Mouse (Mus musculus) kidney, postnatal 14 days (tissue): ENCODE data around the gene Emilin2.

Experiments
- DNase-seq: peaks from one replicate; pipeline ENCODE4 v3.0.0; 2022; ENCODE audit warnings: mixed read lengths

Emilin2 gene

DNA sequence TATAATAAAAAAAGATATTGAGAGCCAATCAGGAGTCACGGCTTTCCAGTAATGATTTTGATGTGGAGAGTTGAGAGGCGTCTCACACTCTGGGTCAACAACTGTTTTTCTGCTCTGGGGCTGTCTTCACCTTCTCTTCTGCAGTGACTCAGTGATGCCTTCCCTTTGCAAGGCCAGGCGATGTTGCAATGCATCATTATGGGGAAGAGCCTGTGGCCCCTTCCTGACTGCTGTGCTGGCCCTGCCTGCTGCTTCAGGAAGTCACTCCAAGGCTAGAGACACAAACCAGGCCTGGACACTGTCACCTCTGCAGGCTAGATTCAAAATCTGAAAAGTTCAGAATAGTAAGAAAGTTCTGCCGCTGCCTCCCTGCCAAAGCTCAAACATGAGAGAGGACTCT is 11.9 kb downstream of the Emilin2 start:
- DNase-seq = no peak

DNA sequence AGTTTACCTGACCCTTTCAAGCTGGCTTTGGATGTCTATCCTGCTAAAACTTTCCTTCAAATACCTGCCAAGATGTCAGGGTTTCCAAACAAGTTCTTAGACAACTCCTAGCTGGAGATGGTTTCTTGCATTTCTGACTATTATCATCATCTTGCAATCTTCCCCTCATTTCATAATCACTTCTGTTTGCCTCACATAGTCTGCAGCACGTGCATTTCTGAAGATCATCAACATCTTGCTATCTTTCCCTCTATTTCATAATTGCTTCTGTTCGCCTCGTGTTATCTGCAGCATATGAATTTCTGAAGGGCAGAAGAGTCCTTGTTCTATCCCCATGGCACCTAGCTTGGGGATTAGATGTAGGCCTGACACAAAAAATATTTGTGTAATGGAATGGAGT is 17.2 kb downstream of the Emilin2 start:
- no peak for DNase-seq

DNA sequence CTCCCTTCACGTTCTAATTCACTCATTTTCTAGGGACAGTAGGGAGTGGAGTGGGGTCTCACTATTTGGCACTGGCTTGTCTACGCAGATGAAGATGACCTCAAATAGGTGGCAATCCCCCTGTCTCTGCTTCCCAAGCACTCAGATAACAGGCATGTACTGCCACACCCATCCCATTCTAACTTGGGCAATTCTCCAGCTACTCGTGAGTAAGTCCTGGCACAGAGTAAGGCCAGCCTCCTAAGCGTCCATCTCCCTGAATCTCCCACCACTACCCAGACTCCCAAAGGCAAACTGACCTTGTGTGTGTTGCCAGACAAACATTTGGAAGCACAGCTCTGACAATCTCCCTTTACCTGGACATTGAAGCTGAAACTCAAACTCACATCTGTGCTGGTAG is 18.9 kb downstream of the Emilin2 start:
- no peak for DNase-seq

DNA sequence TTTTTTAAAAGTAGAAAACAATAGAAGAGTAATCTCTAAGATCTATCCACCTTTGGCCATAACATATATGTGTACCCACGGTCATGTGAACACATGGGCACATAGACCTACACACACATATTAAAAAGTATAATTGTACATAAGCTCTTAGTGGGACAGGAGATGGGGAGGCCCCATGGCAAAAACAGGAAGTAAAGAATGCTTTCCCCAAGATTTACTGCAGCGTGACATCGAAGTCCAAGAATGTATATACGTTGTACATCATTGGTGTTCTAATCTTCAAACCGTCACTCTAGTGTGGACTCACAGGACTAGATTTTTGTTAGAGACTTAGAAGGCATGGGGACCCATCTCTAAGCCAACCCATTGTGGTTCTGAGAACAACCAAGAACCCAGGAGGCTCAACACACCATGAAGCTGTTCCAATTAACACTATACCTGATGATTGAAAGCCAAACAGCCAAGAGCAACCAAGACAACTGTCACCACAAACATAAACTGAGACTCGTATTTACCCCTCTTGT is 19.8 kb downstream of the Emilin2 start:
- DNase-seq = no peak

DNA sequence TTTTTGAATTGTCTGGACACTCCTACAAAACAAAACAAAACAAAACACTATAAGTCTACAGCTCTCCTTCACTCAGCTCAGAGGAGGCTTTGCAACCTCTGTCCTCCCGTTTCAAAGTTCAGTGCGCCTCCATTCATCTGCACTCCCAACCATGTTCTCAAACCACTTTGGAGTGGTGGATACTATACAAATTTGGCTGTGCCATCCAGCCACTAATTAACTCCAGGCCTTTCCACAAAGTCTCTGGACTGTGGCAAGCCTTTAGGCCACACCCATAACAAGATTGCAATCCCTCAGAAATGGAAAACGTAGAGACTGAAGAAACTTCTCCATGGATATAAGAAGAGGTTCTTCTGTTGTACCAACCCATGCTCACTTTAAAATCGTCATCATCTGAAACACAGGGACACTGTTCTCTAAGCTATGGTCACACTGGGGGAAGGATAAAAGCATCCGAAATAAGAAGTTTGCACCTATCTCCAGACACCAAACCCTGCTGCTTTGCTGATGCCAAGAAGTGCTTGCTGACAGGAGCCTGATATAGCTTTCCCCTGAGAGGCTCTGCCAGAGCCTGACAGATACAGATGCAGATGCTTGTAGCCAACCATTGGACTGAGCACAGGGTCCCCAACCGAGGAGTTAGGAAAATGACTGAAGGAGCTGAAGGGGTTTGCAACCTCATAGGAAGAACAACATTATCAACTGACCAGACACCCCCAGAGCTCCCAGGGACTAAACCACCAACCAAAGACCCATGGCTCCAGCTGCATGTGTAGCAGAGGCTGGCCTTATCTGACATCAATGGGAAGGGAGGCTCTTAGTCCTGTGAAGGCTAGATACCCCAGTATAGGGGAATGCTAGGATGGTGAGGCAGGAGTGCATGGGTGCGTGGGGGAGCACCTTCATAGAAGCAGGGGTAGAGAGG is 21.0 kb downstream of the Emilin2 start:
- no peak for DNase-seq

DNA sequence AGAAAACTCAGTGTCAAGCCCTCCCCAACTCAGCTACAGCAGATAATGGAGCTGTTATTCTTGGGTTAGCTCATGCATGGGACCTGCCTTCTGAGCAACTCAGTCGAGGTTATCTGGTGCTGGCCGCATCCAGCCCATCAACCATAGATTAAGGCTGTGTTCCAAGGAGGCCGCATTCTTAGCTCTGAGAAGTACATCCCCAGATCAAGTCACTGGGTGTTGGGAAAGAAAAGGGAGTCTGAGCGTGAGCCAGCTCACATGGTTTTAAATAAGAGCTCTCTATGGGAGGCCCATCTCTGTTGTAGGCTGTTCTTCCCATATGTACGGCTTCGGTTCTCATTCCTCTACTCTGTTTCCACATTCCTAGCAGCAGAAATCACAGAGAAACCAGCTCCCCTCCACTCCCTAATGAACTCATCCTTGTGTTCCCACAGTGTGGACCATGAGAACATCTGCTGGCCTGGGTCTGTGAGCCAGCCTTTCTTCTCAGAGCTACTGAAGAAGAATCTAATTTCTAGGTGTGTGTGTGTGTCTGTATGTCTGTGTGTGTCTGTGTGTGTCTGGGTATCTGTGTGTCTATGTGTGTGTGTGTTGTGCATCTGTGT is 22.1 kb downstream of the Emilin2 start:
- DNase-seq = no peak

DNA sequence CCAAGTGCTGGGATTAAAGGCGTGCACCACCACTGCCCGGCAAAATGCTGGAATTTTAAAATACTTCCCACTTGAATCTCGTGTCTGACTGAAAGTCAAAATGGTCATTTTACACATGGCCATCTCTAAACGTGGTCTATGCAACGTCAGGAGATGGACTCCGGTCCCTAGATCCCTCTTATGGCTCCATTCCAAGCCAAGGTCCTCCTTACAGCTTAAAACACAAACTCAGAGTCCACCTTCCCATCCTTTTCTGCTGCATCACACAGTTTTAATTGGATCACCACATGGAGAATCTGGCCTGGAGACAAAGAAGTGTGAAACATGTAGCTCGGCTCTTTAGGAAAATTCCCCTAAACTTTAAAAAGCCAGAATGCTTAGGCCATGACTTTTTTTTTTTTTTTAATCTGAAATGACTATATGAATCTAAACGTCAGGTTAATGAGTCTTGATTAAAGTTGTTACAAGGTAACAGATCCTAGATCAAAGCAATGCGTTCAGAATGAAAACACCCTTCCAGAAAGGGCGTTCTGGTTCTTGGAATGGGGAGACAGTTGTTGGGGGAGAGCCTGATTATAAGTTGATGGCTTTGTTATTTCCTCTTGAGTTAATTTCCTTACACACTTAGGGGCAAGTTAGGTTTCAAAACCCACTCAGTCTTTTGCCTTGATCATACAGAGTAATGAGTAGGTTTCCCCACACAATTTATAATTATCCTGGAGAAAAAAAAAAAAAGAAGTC is 22.8 kb downstream of the Emilin2 start:
- peak; percentile 51 for DNase-seq

DNA sequence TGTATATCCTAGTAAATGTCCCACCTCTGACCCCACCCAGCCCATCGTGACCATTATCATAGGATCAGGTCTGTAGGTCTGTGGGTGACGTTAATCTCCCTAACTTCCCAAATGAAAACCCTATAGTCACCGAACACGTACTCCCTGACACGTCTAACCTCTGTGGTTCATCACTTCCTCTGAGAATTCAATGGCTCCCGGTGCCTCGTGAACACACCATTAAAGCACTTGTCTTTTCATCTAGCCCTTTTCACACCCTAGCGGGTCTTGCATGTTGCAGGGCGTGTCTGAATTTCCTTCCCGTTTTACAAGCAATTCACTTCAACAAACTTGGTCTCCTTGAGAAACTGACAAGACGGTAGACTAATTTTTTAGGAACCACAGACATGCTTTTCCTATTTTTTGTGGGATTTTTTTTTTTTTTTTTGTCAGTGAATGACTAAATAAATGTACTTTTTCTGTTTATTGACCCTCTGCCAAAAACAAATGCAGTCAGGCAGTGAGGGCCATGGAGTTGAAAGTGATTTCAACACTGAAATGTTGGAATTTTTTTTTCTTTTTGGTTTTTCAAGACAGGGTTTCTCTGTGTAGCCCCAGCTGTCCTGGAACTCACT is 23.5 kb downstream of the Emilin2 start:
- DNase-seq = no peak

DNA sequence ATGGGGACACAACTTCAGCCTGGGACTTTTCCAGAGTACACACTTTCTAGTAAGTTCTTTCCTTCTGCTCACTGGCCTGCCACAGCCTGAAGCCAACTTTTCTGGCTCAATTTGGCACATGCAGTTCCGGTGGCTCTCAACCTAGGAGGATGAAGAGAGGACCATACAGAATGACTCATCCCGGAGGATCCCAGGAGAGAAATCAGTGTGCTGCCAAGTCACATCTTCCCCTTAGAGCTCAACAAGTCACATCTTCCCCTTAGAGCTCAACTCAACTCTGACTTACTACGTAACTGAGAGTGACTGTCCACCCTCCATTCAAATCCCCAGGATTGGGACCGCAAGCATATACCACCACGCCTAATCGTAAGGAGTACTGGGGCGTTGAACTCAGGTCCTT is 24.2 kb downstream of the Emilin2 start:
- no peak for DNase-seq

DNA sequence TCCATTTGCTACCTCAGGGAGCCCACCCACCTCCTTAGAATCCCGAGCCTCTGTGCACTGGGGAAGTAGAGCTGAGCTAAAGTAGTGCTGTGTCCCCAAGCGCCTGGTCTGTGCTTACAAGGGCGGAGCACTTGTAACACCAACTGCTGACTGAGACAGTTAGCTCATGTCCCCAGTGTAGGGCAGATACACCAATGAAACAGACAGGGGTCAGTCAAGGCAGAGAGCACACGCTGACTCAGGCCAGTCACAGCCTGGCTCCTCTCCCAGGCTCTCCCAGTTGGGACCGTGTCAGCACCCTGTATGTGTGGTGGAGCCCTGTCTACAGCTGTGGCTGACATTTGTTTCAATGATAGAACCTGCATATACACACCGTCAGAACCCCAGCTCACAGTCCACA is 25.8 kb downstream of the Emilin2 start:
- peak; percentile 33 for DNase-seq

DNA sequence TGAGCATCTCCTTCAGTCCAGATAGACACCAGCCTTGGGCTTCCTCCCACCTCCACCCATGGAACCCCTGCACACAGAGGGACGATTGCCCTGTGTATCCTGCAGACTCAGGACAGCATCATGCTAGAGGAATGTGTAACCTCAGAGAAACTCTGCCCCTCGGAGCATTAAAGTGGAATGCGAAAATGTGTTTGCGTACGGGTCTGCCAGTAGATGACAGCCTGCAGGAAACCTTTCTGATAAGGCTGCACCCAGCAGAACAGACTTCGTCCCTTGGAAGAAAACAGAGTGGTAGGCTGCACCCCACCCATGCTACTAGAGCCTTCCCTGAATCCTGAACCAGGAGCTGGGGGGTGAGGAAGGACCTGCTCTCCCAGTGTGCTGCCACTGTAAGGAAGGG is 26.9 kb downstream of the Emilin2 start:
- no peak for DNase-seq

DNA sequence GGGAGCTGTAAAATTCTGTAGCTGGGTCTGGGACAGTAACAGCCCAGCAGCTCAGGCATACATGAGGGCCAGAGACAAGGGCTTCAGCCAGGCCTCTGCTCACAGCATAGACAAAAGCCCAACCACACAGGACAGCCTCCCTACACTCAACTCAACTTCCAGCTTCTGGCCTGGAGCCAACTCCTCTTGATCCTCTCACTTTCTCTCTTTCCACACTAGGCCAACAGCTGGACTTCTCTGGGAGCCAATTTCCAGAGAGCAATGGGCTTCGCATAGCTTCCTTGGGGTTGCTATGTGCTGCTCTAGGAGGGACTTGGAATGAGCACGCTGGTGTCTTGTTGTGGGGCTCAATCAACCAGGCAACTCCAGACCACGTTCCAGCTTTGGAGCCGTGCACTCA is 28.5 kb downstream of the Emilin2 start:
- peak; percentile 66 for DNase-seq

DNA sequence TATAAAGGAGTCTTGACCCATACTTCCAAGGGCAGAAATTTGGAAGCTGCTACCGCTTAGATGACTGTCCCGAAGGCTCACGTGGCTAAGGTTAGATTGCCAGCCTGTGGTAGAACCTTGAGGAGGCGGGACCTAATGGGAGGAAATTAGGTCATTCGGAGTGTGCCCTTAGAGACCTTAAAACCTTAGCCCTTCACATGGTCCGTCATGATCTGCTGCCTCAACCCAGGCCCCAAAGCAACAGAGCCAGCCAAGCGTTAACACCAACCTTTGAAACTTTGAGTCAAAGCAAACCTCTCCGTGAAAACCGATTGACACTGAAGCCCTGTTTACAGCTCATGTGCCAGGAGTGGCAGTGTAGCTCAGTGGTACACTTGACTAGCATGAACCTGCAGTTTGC is 29.1 kb downstream of the Emilin2 start:
- DNase-seq = peak; percentile 52

DNA sequence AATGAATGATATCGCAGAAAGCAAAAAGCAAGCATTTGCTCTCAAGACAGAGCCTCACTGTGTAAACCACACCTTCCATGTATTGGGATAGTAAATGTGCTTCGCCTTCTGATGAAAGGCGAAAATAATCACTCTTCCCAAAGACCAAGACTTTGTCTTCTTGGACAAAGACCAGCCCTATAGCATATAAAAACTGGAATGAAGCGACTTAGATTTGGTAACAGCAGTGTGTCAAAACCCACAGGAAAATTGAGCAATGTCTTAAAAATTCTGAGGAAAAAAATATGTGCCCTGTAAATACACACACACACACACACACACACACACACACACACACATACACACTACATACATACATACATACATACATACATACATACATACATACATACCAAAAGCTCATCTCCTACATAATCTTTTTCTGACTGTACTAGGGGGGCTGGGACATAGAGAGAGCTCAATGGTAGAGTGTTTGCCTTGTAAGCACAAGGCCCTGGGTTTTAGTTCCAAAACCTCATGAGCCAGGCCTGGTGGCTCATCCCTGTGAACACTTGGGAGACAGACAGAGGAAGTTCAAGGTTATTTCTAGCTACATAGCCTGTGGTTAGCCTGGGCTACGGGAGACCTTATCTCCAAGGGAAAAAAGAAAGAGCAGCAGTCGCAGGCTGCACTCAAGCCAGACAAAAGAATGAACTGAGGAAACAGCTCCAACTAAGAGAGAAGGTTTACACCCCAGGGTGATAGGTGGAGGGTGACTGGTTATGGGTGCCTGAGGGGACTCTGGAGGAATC is 33.9 kb downstream of the Emilin2 start:
- no peak for DNase-seq

DNA sequence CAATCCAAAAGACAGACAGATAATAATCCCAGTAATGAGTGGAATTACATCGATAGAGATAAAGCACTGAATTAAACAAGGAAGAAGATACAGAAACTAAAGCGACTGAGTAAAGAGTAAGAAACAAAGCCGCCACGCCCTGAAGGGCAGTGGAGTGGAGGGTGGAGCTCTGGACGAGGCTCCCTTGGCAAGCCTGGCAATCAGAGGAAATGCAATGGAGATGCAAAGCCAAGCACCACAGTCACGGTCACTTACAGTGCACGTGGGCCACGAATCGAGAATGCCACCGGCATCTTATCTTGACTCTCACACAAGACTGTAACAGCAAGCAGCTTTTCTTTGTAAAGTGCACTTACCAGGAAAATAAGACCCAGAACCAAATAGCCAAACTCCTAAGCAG is 35.0 kb downstream of the Emilin2 start:
- DNase-seq = no peak

DNA sequence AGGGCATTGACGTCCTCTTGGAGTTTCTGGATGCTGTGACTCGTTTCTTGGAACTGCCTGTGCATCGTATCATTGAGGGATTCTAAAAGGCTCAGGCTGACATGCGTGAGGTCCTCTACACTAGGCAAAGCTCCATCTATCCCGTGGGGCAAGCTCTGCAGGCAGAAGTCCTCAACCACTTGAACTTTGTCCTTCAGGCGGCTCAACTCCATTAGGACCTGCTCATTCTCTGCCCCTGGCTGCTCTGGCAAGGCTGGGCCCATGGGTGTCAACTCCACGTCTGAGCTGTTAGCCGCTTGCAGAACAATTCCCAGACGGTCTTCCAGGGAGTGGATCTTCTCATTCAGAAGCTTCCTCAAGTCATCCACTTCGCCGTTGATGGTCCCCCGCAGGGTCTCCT is 37.9 kb downstream of the Emilin2 start:
- DNase-seq = no peak

DNA sequence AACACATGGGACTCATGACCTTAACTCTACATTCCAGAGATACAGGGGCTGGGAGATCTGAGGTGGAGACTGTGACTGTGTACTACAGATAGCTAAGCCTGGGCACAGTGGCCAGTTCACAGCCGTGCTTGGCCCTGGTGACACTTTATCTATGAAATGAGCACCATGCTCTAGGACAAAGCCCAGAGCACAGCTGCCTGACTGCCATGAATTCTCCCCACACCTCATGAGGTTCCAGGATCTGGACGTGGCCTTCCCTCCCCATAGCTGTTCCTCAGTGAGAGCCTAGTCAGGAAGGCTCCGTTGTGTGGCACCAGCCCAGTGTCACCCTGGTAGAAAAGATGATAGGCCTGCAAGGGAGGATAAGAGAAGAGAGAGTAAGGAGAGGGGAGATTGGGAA is 43.2 kb downstream of the Emilin2 start:
- DNase-seq = no peak

DNA sequence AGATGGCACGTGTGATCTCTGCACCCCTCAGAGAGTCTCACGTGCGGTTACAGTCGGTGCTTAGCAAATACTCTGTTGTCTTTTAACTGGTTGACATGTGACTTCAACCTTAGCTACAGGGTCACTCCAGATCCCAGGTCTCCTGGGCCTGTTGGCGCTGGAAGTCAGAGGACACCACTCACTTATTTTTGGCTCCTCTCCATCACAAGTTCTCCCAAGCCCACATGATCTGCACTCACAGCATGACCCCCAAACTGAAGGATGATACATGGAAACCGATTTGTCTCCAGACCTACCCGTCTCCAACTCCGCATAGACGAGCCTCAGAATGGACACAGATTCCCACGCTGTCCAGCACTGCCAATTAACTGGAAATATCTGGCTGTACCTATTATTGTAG is 43.6 kb downstream of the Emilin2 start:
- DNase-seq = no peak

DNA sequence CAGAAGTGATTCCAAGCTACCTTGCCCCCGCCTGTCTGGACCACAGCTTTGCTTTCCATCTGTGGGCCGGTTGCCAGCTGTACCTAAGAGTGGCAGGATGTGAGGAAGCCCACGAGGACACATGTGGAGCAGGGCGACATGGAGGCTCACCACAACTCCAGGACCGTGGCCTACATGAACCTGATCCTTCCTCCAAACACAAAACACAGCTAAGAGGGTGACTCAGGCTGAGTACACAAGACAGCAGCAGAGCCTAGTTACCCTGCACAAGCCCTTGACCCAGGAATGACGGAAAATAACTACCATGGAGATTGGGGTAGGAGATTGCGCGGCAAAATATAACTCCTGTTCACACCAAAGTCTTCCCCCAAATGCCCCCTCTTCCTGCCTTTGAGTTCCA is 44.4 kb downstream of the Emilin2 start:
- no peak for DNase-seq

DNA sequence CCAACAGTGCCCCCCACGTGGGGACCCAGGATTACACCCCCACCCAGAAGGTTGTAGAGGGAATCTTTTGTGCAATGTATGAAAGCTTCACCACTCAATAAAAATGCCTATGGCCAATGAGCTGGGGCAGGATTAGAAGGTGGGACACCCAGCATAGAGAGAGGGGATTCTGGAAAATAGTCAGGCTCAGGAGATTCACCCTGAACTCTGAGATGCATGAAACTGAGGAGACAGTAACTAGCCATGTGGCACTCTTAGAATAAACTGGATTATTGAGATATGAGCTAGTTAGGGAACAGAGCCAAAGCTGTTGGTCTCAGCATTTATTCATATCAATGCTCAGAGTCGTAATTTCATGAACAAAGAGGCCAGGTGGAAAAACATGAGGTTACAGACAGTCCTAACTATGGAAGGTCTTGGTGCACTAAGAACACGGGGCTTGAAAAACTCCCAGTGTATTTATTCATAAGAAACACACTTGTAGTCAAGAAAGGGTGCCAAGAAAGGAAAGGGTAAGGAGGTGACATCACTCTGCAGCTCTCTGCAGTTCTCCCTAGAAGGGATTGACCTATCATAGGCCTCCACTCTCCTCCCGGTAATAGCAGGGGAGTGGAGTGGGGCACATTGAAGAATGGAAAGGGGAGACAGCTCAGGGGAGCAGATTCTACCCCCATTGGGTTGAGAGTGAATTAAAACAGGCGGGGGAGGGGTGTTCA is 46.3 kb downstream of the Emilin2 start:
- no peak for DNase-seq

DNA sequence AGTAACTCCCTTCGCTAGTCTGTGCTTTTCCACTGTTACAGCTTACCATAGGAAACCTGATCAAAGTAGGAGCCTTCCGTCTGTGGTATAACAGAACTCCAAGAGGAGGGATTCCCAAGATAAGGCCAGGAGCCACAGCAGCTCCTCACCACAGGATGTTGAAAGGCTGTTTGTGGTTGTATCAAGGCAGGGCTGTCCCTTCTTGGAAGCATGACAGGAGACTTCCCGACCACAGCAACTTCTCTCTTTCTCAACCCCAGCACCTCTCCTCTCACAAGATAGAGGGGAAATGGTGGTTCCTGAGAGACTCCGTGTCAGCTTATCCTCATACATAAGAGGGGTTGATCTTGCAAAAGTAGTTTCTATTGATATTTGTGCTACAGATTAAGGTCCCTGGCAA is 47.0 kb downstream of the Emilin2 start:
- no peak for DNase-seq

DNA sequence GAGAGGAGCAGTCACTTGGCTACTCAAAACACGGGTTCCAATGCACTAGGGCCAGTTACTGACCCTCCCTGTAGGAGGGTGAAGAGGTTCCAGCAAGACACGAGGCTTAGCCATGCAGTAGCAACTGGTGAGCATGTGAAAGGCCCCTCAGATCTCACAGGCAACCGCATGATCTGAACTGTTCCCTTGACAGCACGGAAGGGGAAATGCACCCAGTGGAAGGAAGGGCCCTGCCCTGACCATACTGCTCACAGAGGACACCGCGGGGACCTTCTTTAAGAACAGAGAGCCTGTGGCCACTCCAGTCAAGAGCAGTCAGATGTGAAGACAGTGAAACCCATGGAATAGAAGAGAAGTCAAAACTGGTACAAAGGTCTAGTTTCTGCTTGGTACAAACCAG is 48.6 kb downstream of the Emilin2 start:
- DNase-seq = no peak
